Mouse (Mus musculus) retina, postnatal 7 days (tissue): ENCODE measurements around the gene Gm11756.
"Not testable (repeated sequence)": the region's sequence is repeated elsewhere in the genome, so short reads cannot be mapped to it uniquely, and the experiment has no call there.

Source experiments
- DNase-seq: peaks from one replicate; pipeline ENCODE4 v3.0.0-alpha.2; 2012; ENCODE audit warnings: low read depth, low spot score

Gene Gm11756

GRCm38 (mm10) chr4:73920660-73921059, at the start of gene Gm11756:
Gene Gm11756, minus strand, starts transcription at chr4:73920760.
- not testable (repeated sequence) for DNase-seq

GRCm38 (mm10) chr4:73950375-73950896, 29.9 kb upstream of the Gm11756 start, which contains the start of gene 2310002L09Rik:
Gene 2310002L09Rik, minus strand, starts transcription at chr4:73950846.
- no peak for DNase-seq

GRCm38 (mm10) chr4:73905853-73906252, 14.7 kb downstream of the Gm11756 start, which contains the start of gene Gm13871:
Gene Gm13871, minus strand, starts transcription at chr4:73905953.
- not testable (repeated sequence) for DNase-seq

GRCm38 (mm10) chr4:73891012-73891411, 29.5 kb downstream of the Gm11756 start, which contains the start of gene Gm11757:
Gene Gm11757, minus strand, starts transcription at chr4:73891112.
- not testable (repeated sequence) for DNase-seq

DNA sequence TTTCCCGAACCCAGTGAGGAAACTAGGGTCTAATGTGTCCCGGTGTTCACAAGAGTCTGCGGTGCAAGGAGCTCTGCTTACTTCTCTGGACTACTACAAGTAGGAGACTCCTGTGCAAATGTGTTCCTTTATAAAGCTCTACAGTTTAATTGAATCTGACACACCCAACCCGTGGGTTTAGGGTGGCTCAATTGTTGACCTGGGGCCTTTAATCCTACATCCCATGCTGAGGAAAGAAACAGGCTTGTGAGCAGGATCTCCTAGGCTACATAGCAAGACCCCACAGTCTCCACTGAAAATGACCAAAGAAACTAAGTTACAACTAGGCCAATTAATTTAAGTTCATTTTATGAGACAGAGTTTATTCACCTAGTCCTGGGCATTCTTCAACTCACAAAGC, 44.4 kb downstream of the Gm11756 start, which contains the start of gene Gm11758:
Gm11758 (minus strand) TSS at position 101 of the 400 bp plus-strand sequence.
- not testable (repeated sequence) for DNase-seq
